Mouse (Mus musculus): ENCODE measurements at regions not wholly inside any gene's neighbourhood (a gene's known extent, or its start where the extent isn't known, plus 50 kb on each side); places are given as distances from the start of the nearest gene placed in this dataset.

- no peak for DNase-seq
These were observed 426.4 kb downstream of the Ttll7 start for GRCm38 (mm10) chr3:147278602-147279001.

GRCm38 (mm10) chr3:147283724-147284123 is 431.6 kb downstream of the Ttll7 start:
- DNase-seq = no peak

- DNase-seq = no peak
These were observed 432.2 kb downstream of the Ttll7 start for GRCm38 (mm10) chr3:147284357-147284756.

DNA sequence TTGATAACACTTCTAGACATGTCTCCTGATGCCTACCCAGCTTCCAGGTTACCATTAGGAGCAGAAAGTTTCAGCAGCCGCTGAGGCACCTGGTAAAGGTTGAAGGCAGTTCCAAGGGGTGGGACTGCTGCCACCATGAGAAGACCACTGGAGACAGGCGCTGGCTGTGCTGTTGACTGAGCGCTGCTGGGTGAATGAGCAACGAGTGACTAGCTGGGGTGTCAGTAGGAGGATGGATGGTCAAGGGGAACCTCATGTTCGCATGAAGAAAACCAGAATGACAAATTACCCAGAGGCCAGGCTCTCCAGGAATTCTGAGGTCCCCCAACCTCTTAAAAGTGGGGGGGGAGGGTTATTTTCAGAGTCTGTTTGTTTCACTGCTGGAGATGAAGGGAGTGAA is 433.3 kb downstream of the Ttll7 start:
- no peak for DNase-seq

- DNase-seq = no peak
These were observed 435.3 kb downstream of the Ttll7 start for GRCm38 (mm10) chr3:147287503-147287902.

- no peak for DNase-seq
These were observed 439.6 kb downstream of the Ttll7 start for GRCm38 (mm10) chr3:147291696-147292327.

DNA sequence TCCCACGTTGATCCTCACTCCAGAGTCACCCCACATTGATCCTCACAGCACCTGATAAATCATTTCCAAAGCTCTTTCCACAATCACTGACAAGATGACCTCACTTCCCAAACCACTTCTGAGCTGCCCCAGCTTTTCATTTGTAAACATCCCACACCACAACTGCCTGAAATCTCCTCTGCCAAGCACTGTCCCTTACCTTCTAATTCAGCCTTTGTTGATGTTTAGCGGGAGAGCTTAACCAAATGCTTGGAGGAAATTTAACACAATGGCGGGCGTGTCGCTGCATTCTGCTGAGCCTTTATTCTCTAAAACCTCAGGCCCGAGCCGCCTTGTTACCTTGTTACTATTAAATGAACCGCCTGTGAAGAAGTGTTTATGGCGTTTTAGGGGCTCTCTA is 445.9 kb downstream of the Ttll7 start:
- no peak for DNase-seq

GRCm38 (mm10) chr3:147325522-147325921 is 473.4 kb downstream of the Ttll7 start:
- DNase-seq = no peak

DNA sequence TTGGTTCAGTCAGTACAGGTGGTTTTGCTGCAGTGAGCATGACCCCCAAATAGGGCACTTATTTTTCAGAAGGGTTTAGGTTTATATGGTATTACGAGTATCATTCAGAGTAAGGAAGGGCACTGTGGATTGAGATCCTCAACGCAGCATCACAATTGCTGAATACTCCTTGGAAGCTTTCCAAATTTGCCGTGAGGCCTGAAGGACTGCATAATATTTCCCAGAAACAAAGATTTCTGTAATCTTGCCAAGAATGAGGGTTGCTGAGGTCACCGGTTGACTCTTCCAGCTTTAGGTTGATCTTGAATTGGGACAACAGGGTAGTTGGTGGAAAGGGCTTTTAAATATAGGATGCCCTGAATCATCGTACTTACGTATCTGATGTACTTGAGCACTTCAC is 482.1 kb downstream of the Ttll7 start:
- DNase-seq = no peak

DNA sequence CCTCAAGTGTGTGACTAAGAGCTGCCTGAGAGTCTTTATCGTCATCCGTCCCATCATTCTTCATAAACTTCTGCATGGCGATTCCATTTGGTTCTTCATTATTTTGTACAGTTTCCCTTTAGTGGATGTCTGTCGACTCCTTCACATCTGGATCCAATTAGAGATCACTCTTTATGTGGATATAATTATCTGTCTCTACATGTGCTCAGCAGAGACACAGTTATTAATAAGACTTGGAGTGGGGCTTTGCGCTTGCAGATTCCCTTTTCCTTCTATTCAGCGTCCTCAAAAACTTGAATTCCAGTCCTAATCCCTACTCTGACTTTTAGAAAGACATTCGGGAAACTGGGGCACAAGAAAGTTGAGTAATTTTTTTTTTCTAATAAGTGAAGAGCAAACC is 483.1 kb downstream of the Ttll7 start:
- no peak for DNase-seq

GRCm38 (mm10) chr3:147339427-147339826 is 487.3 kb downstream of the Ttll7 start:
- no peak for DNase-seq

GRCm38 (mm10) chr3:147347278-147348039 is 495.3 kb downstream of the Ttll7 start:
- no peak for DNase-seq

- DNase-seq = no peak
These were observed 534.9 kb downstream of the Ttll7 start for GRCm38 (mm10) chr3:147387077-147387476.

GRCm38 (mm10) chr3:147398298-147398697 is 546.1 kb downstream of the Ttll7 start:
- no peak for DNase-seq

DNA sequence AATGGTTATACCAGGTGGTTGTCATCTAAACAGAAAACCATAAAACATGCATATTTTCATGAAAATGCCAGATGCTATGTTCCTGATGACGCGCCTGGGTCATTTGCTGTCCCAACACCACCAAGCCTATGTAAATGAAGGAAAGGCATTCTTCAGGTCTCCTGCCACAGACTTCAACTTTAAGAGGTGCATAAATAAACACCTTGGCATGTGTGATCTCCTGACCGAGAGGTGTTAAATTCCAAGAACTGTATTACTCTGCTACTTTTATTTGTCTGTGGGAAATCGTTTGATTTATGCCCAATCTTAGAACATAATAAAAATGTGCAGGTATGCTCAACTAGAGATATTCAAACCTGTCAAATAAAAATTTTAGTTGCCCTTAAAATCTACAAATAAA is 560.1 kb downstream of the Ttll7 start:
- no peak for DNase-seq

- no peak for DNase-seq
These were observed 564.8 kb downstream of the Ttll7 start for GRCm38 (mm10) chr3:147416926-147417325.

GRCm38 (mm10) chr3:147419129-147419528 is 567.0 kb downstream of the Ttll7 start:
- DNase-seq = no peak

DNA sequence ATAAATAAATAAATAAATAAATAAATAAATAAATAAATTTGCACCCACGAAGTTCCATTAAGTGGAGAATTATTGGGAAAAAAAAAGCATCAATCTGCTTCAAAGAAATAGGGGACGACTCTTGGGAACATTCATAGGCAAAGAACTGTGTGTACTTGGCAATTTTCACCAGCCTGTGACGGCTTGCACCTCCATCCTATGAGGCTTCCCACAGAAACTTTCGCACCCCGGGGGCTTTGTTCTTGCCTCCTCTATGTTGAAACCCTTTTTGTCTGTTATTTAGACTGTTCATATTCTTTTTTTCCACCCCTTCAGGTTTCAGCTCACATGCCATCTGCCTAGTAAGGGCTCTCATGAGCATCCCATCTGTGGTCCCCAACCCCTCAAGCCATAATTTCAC is 570.0 kb downstream of the Ttll7 start:
- peak in 1 of 2 experiments; percentile 10 for DNase-seq

DNA sequence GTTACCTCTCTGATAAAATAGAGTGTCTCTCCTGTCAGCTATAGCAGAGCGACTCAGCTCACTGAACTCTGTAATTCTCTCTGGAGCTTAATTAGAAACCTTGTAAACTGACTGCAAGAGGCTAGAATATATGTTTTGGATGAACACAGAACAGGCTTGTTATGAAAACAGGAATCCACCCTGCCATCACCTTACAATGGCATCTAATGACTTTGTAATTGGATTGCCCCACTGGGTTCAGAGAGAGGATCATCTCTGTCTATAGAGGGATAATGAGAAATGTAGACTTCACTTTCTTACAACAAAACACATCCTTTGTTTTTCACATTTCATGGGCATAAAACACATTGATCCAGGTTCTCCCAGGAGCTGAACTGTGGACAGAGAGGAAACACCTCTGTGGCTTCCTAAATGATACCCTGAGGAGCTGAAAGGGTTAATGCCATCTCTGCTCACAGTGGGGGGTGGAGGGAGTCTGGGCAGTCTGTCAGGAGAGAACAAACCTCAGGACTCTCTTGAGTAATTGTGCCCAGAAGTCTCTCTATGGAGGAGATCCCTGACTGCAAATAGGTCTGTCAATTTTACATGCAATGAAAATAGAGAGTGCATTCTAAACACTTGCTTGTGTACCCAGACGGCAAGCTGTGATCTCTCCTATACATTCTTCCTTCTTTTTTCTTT is 571.9 kb downstream of the Ttll7 start:
- DNase-seq = no peak

DNA sequence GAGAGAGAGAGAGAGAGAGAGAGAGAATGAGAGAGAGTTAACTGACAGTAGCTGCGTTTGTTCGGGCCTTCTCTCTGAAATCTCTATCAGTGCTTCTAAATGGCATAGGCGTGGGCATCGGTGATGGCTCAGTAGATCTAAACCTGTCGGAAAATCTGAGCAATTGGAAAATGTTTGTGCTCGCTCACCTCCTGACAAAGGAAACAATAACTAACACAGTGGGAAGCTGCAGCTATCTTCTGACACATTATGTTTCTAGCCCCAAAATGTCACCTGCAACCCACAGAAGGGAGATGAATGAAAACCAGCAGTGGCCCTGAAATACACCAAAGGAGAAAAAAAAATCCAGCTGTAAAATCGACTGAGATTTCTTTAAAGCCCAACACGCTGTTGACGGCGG is 576.7 kb downstream of the Ttll7 start:
- no peak for DNase-seq

- no peak for DNase-seq
These were observed 590.9 kb downstream of the Ttll7 start for GRCm38 (mm10) chr3:147442925-147443690.

DNA sequence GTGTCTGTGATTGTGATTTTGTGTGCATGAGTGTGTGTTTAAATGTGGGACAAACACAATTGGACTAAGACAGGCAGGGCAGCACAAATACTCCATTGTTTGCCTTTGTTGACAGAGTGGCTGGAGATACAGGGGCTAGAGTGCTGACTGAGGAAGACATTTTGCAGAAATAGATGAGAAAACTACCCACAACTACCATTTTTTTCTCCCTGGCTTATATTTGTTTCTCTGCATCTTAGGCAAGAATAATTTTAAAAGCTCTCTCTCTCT is 591.5 kb downstream of the Ttll7 start:
- no peak for DNase-seq
